ENCODE assay signal across 8 mouse cellular contexts in the genomic region with DNA sequence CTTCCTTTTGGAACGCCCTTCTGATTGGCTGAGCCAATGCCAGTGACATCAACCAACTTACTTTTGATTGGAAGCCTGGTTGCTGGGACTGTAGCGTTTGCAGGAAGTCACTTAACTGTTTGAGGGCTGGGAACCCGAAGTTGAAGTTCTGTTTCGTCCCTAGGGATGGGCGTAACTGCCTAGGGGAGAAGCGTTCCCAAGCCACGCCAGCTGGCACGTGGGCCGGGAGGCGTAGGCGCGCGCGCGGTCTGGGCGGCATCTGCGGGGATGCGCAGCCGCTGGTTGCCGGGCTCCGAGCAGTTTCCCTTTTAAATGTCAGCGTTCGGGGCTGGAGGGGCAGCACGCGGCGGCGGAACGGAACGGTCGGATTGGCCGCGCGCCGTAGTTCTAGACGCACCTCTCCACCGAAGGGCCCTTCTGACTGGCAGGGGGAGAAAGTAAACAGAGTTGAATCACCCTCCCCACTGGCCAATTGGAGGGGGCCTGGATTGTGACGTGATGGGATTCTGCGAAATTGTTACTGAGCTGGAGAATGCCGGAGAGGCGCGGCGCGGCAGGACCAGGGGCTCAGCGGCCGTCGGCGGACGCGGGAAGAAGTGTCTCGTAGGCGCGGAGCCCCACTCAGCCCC. TPM values are rescaled to one million over a fixed set of nuclear protein-coding genes. Genes with fewer than 3 reads are reported as not detected.
DNase-seq lines count a peak whose midpoint lies in the region; ATAC-seq and TF ChIP-seq lines count a peak whose summit lies in the region.

A gene (plus strand): TSS at position 538 of the 629 bp plus-strand sequence.

- TF ChIP-seq CTCF in cortical plate, adult 2 months (IDR thresholded peaks at IDR 0.05; ENCODE audit: extremely low read depth, insufficient read depth, low read length): no peak
- no peak for TF ChIP-seq CTCF in gastrocnemius, adult 2 months (IDR thresholded peaks at IDR 0.05)

- peak; percentile 95 for TF ChIP-seq POLR2A in cortical plate, adult 2 months (IDR thresholded peaks at IDR 0.05; ENCODE audit: extremely low read depth, insufficient read depth, low read length)

- peak within 1 kb of the TSS; percentile 100 for H3K27ac ChIP-seq in cortical plate, adult 2 months (ENCODE audit: insufficient read depth, low read length)
- peak within 1 kb of the TSS; percentile 100 for H3K27ac ChIP-seq in gastrocnemius, adult 2 months
- H3K27ac ChIP-seq in hindbrain, embryonic 16.5 days (ENCODE audit: low read depth, low read length): peak within 1 kb of the TSS; percentile 82

- H3K4me3 ChIP-seq in cortical plate, adult 2 months (ENCODE audit: insufficient read depth, low read length): peak within 1 kb of the TSS; percentile 79
- peak within 1 kb of the TSS; percentile 91 for H3K4me3 ChIP-seq in gastrocnemius, adult 2 months
- peak within 1 kb of the TSS; percentile 66 for H3K4me3 ChIP-seq in hindbrain, embryonic 16.5 days (ENCODE audit: low read length)

- H3K36me3 ChIP-seq in hindbrain, embryonic 16.5 days (ENCODE audit: control insufficient read depth, insufficient read depth, low read length): no peaks in the 10 kb centered on the region

- peak within 1 kb of the TSS; percentile 72 for H3K9ac ChIP-seq in hindbrain, embryonic 16.5 days (ENCODE audit: low read depth, low read length)

- H3K9me3 ChIP-seq in hindbrain, embryonic 16.5 days (ENCODE audit: control insufficient read depth, low read length): no peaks in the 10 kb centered on the region

- intact Hi-C loops in gastrocnemius, adult 2 months (cut with DNase I): loop anchor here (5.0 kb wide), 1 partner anchor 1869 kb away; a partner anchor contains a TSS

- peaks cover 2% of the 10 kb centered on the region; the same call in 1 of the 2 replicates for H3K4me1 ChIP-seq in cortical plate, adult 2 months (ENCODE audit: control insufficient read depth, insufficient read depth, low read length)
- H3K4me1 ChIP-seq in hindbrain, embryonic 16.5 days (ENCODE audit: control insufficient read depth, insufficient read depth, low read depth, low read length): peaks cover 23% of the 10 kb centered on the region

- WGBS in hindbrain, embryonic 16.5 days: under 1% methylated on average over 50 of the region's 52 CpGs

- H3K27me3 ChIP-seq in hindbrain, embryonic 16.5 days (replicated peaks; ENCODE audit: control insufficient read depth, insufficient read depth, low read length): peaks cover 20% of the 10 kb centered on the region

- peak; percentile 100 for DNase-seq in adipocyte (ENCODE audit: low spot score)
- peak; percentile 98 for DNase-seq in gastrocnemius, adult 2 months
- DNase-seq in left cerebral cortex, adult 18-20 months (ENCODE audit: low spot score in 2 of 2): peak; percentile 96 to 97
- peak; percentile 94 to 98 for DNase-seq in lung, postnatal 4 days
- DNase-seq in retina, postnatal 7 days (ENCODE audit: low read depth, low spot score): peak; percentile 82
- peak; percentile 93 to 95 for DNase-seq in urinary bladder, adult 18-20 months (ENCODE audit: low spot score in 2 of 2)

- peak; percentile 95 for ATAC-seq in hindbrain, embryonic 16.5 days

- peak within 1 kb of the TSS; percentile 98 for H3K4me2 ChIP-seq in hindbrain, embryonic 16.5 days (ENCODE audit: low read length)

RNA-seq across cellular contexts. Expression of the gene that starts here (rescaled TPM):
- polyA plus RNA-seq in cortical plate, adult 2 months (2012; rRNA removed): 112 and 121 TPM in 2 replicates
- total RNA-seq in gastrocnemius, adult 2 months (2021): 100 to 1,000 TPM; 144 to 162 TPM
- polyA plus RNA-seq in hindbrain, embryonic 16.5 days (2015; fragmentation: Nextera tagmentation; extraction: Ambion mirVana): 3.8 and 4.9 TPM in 2 replicates
- 100 to 1,000 TPM; 153 to 167 TPM for total RNA-seq in left cerebral cortex, adult 18-20 months (2021)

Comparison
In these comparisons a context has a peak if more than half of its experiments do, and no peak if none do; other contexts are left out.
1. Peak in every context shown above with its lines: DNase-seq, ATAC-seq, H3K4me3 ChIP-seq and H3K27ac ChIP-seq.
2. RNA of the gene that starts here (polyA plus RNA-seq): 112 to 121 TPM in cortical plate, adult 2 months; 3.8 to 4.9 TPM in hindbrain, embryonic 16.5 days; every median in the first group is over 10 times any median in the second.